Mouse (Mus musculus): Measurements from ENCODE around the gene Abcb9. TPM values are rescaled to one million over a fixed set of nuclear protein-coding genes. Genes with fewer than 3 reads are reported as not detected.

Abcb9 gene
- total and polyA plus RNA-seq, 2 experiments from 2014 or later = 19.7 to 25.0 TPM

GRCm38 (mm10) chr5:124021148-124021547 is 74.5 kb downstream of the Abcb9 start:
- peaks cover 7% of the 10 kb centered on the region for H3K36me3 ChIP-seq (ENCODE audit: insufficient read depth)
- no peak overlapping the region for H3K4me2 ChIP-seq (ENCODE audit: low read depth)
- ATAC-seq (no peak), DNase-seq (no peak)
- no peak overlapping the region for H3K27ac ChIP-seq (ENCODE audit: low read depth, low read length)
- no peaks in the 10 kb centered on the region for H3K9me3 ChIP-seq (ENCODE audit: low read length)
- H3K4me3 ChIP-seq (ENCODE audit: low read depth, low read length) = no peak overlapping the region
- 92% methylated on average over 11 of the region's 11 CpGs for WGBS
- no peaks in the 10 kb centered on the region for H3K27me3 ChIP-seq (ENCODE audit: insufficient read depth, low read length)
- no peak for TF ChIP-seq CTCF (IDR thresholded peaks at IDR 0.05; ENCODE audit: low read depth)
- H3K9ac ChIP-seq = no peak overlapping the region
- H3K4me1 ChIP-seq (ENCODE audit: insufficient read depth) = peaks cover 10% of the 10 kb centered on the region; the same call in 1 of the 2 replicates

- 0 out of 2 replicates have a peak overlapping the region, but pooled peaks have one; percentile 45 for H3K27ac ChIP-seq (ENCODE audit: low read depth, low read length)
- peaks cover 7% of the 10 kb centered on the region for H3K36me3 ChIP-seq (ENCODE audit: insufficient read depth)
- H3K9me3 ChIP-seq (ENCODE audit: low read length) = no peaks in the 10 kb centered on the region
- no peaks in the 10 kb centered on the region for H3K27me3 ChIP-seq (ENCODE audit: insufficient read depth, low read length)
- H3K9ac ChIP-seq = no peak overlapping the region
- H3K4me2 ChIP-seq (ENCODE audit: low read depth) = no peak overlapping the region
- peak; percentile 56 for DNase-seq
- 54% methylated on average over 12 of the region's 12 CpGs for WGBS
- ATAC-seq = peak; percentile 63
- TF ChIP-seq CTCF (IDR thresholded peaks at IDR 0.05; ENCODE audit: low read depth) = no peak
- H3K4me1 ChIP-seq (ENCODE audit: insufficient read depth) = peaks cover 12% of the 10 kb centered on the region; the same call in 1 of the 2 replicates
- no peak overlapping the region for H3K4me3 ChIP-seq (ENCODE audit: low read depth, low read length)
Observed at GRCm38 (mm10) chr5:124019348-124020216, 76.0 kb downstream of the Abcb9 start.

DNA sequence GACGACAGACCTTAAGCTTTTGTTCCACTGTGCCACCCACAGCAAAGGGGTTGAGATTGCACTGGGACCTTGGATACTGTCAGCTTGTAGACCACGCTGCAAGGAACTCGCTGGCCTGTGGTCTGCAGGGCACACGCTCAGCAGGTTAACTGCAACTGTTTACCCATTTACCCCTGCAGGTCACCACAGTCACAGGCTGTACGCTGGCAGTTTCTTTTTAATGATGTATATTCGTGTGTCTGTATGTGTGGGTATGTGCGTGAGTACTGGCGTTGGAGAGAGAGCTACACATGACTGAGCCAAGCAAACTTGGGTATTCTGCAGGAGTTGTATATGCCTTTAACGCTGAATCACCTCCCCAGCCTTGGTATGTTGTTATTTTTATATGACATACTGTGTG is 76.9 kb downstream of the Abcb9 start:
- ATAC-seq (no peak), DNase-seq (no peak)
- no peak overlapping the region for H3K9ac ChIP-seq
- no peaks in the 10 kb centered on the region for H3K27me3 ChIP-seq (ENCODE audit: insufficient read depth, low read length)
- peaks cover 14% of the 10 kb centered on the region; the same call in 1 of the 2 replicates for H3K4me1 ChIP-seq (ENCODE audit: insufficient read depth)
- peaks cover 7% of the 10 kb centered on the region for H3K36me3 ChIP-seq (ENCODE audit: insufficient read depth)
- WGBS = 85% methylated on average over 9 of the region's 9 CpGs
- no peak overlapping the region for H3K4me3 ChIP-seq (ENCODE audit: low read depth, low read length)
- no peak overlapping the region for H3K27ac ChIP-seq (ENCODE audit: low read depth, low read length)
- no peak overlapping the region for H3K4me2 ChIP-seq (ENCODE audit: low read depth)
- TF ChIP-seq CTCF (IDR thresholded peaks at IDR 0.05; ENCODE audit: low read depth) = no peak
- no peaks in the 10 kb centered on the region for H3K9me3 ChIP-seq (ENCODE audit: low read length)

GRCm38 (mm10) chr5:124017941-124018340 is 77.7 kb downstream of the Abcb9 start:
- Histone ChIP-seq H3K4me3 (ENCODE audit: low read depth, low read length) (no peak overlapping the region), H3K27me3 (ENCODE audit: insufficient read depth, low read length) (no peaks in the 10 kb centered on the region), H3K9ac (no peak overlapping the region), H3K27ac (ENCODE audit: low read depth, low read length) (no peak overlapping the region), H3K4me1 (ENCODE audit: insufficient read depth) (peaks cover 14% of the 10 kb centered on the region), H3K4me2 (ENCODE audit: low read depth) (no peak overlapping the region), H3K36me3 (ENCODE audit: insufficient read depth) (peaks cover 7% of the 10 kb centered on the region), H3K9me3 (ENCODE audit: low read length) (no peaks in the 10 kb centered on the region)
- DNase-seq (no peak), ATAC-seq (no peak)
- TF ChIP-seq CTCF (IDR thresholded peaks at IDR 0.05; ENCODE audit: low read depth) = no peak
- WGBS = 57% methylated on average over 9 of the region's 9 CpGs

DNA sequence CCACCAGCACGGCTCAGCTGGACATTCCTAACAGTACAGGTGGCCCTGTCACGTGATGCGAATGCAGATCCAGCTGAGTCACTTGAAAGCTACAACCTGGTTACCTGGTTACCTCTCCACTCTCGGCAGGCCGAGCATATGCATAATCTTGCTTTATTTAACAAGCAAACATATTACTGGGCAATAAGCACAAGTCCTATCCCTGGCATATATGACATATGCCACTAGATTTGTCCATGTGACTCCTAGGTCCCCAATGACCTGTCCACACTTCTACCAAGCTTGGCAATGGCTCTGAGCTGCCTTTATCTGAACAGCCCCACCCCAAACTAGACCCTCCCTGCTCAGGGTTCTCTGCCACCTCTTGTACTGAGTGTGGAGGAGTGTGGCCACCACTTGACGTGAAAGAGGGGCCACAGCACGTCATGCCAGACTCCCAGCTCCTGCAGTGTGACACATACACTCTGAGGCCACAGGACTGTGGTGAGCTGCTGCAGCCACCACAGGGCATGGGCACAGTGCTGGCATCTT is 79.2 kb downstream of the Abcb9 start:
- ATAC-seq = no peak
- no peak for TF ChIP-seq CTCF (IDR thresholded peaks at IDR 0.05; ENCODE audit: low read depth)
- Histone ChIP-seq H3K27ac (ENCODE audit: low read depth, low read length) (no peak overlapping the region), H3K36me3 (ENCODE audit: insufficient read depth) (peaks cover 4% of the 10 kb centered on the region), H3K4me3 (ENCODE audit: low read depth, low read length) (no peak overlapping the region), H3K9ac (no peak overlapping the region), H3K4me2 (ENCODE audit: low read depth) (no peak overlapping the region), H3K27me3 (ENCODE audit: insufficient read depth, low read length) (no peaks in the 10 kb centered on the region), H3K4me1 (ENCODE audit: insufficient read depth) (peaks cover 27% of the 10 kb centered on the region), H3K9me3 (ENCODE audit: low read length) (no peaks in the 10 kb centered on the region)
- 84% methylated on average over 7 of the region's 7 CpGs for whole genome bisulfite sequencing
- DNase-seq = no peak

DNA sequence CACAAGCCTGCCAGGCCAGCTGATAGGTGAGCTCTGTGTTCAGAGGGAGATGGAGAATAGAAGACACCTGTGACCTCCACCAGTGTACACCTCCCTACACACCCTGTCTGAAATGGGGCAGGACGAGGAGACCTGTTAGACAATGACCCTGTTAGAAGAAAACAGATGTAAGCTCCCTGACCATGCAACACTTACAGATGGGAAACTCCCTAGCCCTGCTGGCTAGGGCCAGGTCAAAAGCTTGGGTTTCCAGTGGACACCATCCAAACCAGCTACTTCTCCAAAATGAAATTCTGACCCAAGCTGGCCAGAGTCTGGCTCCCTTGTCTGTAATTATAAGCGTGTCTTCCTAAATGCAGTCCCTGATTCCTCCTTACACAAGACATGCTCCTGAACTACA is 79.9 kb downstream of the Abcb9 start:
- Histone ChIP-seq H3K36me3 (ENCODE audit: insufficient read depth) (peaks cover 4% of the 10 kb centered on the region; the same call in 1 of the 2 replicates), H3K27me3 (ENCODE audit: insufficient read depth, low read length) (no peaks in the 10 kb centered on the region), H3K9ac (no peak overlapping the region), H3K27ac (ENCODE audit: low read depth, low read length) (no peak overlapping the region), H3K4me2 (ENCODE audit: low read depth) (no peak overlapping the region), H3K9me3 (ENCODE audit: low read length) (no peaks in the 10 kb centered on the region), H3K4me1 (ENCODE audit: insufficient read depth) (peaks cover 33% of the 10 kb centered on the region), H3K4me3 (ENCODE audit: low read depth, low read length) (no peak overlapping the region)
- 73% methylated on average over 2 of the region's 2 CpGs for WGBS
- DNase-seq = no peak
- TF ChIP-seq CTCF (IDR thresholded peaks at IDR 0.05; ENCODE audit: low read depth) = no peak
- ATAC-seq = no peak

- WGBS = 8% methylated on average over 11 of the region's 11 CpGs
- no peak for ATAC-seq
- Histone ChIP-seq H3K27me3 (ENCODE audit: insufficient read depth, low read length) (no peaks in the 10 kb centered on the region), H3K4me1 (ENCODE audit: insufficient read depth) (peaks cover 33% of the 10 kb centered on the region), H3K4me3 (ENCODE audit: low read depth, low read length) (no peak overlapping the region), H3K27ac (ENCODE audit: low read depth, low read length) (0 out of 2 replicates have a peak overlapping the region, but pooled peaks have one; percentile 24), H3K9ac (no peak overlapping the region), H3K36me3 (ENCODE audit: insufficient read depth) (peaks cover 6% of the 10 kb centered on the region; the same call in 1 of the 2 replicates), H3K4me2 (ENCODE audit: low read depth) (no peak overlapping the region), H3K9me3 (ENCODE audit: low read length) (no peaks in the 10 kb centered on the region)
- DNase-seq = peak; percentile 44
- TF ChIP-seq CTCF (IDR thresholded peaks at IDR 0.05; ENCODE audit: low read depth) = no peak
Observed at GRCm38 (mm10) chr5:124014791-124015251, 80.8 kb downstream of the Abcb9 start.
